Mouse (Mus musculus): ENCODE data around the gene Vmn2r91. TPM values are rescaled to one million over a fixed set of nuclear protein-coding genes. Genes with fewer than 3 reads are reported as not detected.
"Not testable (repeated sequence)": the region's sequence is repeated elsewhere in the genome, so short reads cannot be mapped to it uniquely, and the experiment has no call there.

Vmn2r91 gene
- not detected in 2 replicates for polyA plus RNA-seq (2015; fragmentation: Nextera tagmentation; extraction: Ambion mirVana)

DNA sequence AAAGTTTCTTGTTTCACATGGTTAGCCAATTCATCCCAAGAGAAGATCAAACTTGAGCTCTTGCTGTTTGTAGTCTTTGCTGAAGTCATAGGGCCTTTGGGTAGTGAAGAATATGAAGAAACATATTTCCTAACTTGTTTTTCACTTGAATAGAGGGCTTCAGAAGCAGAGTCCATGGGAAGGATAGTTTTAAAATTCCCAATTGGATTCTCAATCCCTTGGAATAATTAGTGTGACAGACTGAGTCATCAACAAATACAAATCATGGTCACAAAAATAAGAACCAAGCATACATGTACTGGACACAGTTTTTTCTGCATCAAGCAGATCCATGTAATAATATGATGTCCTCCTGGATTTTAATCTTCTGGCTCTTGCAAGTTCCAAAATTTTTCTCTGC is at the start of gene Vmn2r91:
Gene Vmn2r91, plus strand, starts transcription at position 301 of the 400 bp plus-strand sequence.
- not testable (repeated sequence) for H3K9me3 ChIP-seq; H3K27me3 ChIP-seq (replicated peaks); ATAC-seq (ENCODE audit: insufficient read depth, low FRiP score, low read depth); H3K4me2 ChIP-seq; H3K36me3 ChIP-seq; H3K4me3 ChIP-seq (replicated peaks); H3K9ac ChIP-seq; H3K4me1 ChIP-seq; H3K27ac ChIP-seq

DNA sequence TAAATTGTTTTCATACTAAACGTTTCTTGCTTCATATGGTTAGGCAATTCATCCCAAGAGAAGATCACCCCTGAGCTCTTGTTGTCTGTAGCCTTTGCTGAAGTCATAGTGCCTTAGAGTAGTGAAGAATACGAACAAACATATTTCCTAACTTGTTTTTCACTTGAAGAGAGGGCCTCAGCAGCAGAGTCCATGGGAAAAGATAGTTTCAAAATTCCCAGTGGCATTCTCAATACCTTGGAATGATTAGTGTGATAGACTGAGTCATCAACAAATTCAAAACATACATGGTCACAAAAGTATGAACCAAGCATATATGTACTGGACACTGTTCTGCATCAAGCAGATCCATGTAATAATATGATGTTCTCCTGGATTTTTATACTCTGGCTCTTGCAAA is 35.7 kb upstream of the Vmn2r91 start, which contains the start of gene Vmn2r124:
Gene Vmn2r124, plus strand, starts transcription at position 301 of the 400 bp plus-strand sequence.
- H3K27me3 ChIP-seq (replicated peaks): no peaks in the 10 kb centered on the region
- no peak within 1 kb of the TSS for H3K4me3 ChIP-seq (replicated peaks)
- H3K9me3 ChIP-seq: no peaks in the 10 kb centered on the region
- 48% methylated on average over 2 of the region's 2 CpGs for WGBS
- no peak within 1 kb of the TSS for H3K4me2 ChIP-seq
- no peak for ATAC-seq (ENCODE audit: insufficient read depth, low FRiP score, low read depth)
- no peaks in the 10 kb centered on the region for H3K36me3 ChIP-seq
- H3K4me1 ChIP-seq: no peaks in the 10 kb centered on the region
- no peak within 1 kb of the TSS for H3K27ac ChIP-seq
- no peak within 1 kb of the TSS for H3K9ac ChIP-seq

DNA sequence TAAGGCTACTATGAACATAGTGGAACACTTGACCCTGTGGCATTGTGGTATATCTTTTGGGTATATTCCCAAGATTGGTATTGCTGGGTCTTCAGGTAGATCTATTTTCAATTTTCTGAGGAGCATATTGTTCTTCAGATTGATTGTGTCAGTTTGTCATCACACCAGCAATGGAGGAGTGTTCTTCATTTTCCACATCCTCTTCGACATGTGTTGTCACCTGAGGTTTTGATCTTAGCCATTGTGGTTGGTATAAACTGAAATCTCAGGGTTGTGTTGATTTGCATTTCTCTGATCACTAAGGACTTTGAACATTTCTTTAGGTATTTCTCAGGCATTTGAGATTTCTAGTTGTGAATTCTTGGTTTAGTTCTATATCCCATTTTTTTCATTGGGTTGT is 10.8 kb downstream of the Vmn2r91 start:
- H3K36me3 ChIP-seq; H3K27ac ChIP-seq; H3K9me3 ChIP-seq; H3K4me3 ChIP-seq (replicated peaks); H3K4me2 ChIP-seq; H3K9ac ChIP-seq; ATAC-seq (ENCODE audit: insufficient read depth, low FRiP score, low read depth); H3K4me1 ChIP-seq; H3K27me3 ChIP-seq (replicated peaks): not testable (repeated sequence)
- 57% methylated on average over 1 of the region's 1 CpGs for WGBS

DNA sequence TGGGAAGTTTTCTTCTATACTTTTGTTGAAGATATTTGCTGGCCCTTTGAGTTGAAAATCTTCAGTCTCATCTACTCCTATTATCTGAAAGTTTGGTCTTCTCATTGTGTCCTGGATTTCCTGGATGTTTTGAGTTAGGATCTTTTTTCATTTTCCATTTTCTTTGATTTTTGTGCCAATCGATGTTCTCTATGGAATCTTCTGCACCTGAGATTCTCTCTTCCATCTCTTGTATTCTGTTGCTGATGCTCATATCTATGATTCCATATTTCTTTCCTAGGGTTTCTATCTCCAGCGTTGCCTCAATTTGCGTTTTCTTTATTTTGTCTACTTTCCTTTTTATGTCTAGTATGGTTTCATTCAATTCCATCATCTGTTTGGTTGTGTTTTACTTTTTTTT is 17.4 kb downstream of the Vmn2r91 start:
- H3K9me3 ChIP-seq; ATAC-seq (ENCODE audit: insufficient read depth, low FRiP score, low read depth); H3K36me3 ChIP-seq; H3K4me2 ChIP-seq; H3K27me3 ChIP-seq (replicated peaks); H3K4me1 ChIP-seq; H3K27ac ChIP-seq; H3K4me3 ChIP-seq (replicated peaks); H3K9ac ChIP-seq: not testable (repeated sequence)
- 82% methylated on average over 3 of the region's 3 CpGs for WGBS

DNA sequence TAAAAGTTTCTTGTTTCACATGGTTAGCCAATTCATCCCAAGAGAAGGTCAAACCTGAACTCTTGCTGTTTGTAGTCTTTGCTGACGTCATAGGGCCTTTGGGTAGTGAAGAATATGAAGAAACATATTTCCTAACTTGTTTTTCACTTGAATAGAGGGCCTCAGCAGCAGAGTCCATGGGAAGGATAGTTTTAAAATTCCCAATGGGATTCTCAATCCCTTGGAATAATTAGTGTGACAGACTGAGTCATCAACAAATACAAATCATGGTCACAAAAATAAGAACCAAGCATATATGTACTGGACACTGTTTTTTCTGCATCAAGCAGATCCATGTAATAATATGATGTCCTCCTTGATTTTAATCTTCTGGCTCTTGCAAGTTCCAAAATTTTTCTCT is 66.8 kb downstream of the Vmn2r91 start, which contains the start of gene Vmn2r92:
Gene Vmn2r92, plus strand, starts transcription at position 301 of the 400 bp plus-strand sequence.
- not testable (repeated sequence) for H3K9ac ChIP-seq; H3K36me3 ChIP-seq; H3K27me3 ChIP-seq (replicated peaks); H3K4me1 ChIP-seq; H3K9me3 ChIP-seq; H3K4me3 ChIP-seq (replicated peaks); H3K27ac ChIP-seq; H3K4me2 ChIP-seq; ATAC-seq (ENCODE audit: insufficient read depth, low FRiP score, low read depth)
- 51% methylated on average over 1 of the region's 1 CpGs for WGBS

DNA sequence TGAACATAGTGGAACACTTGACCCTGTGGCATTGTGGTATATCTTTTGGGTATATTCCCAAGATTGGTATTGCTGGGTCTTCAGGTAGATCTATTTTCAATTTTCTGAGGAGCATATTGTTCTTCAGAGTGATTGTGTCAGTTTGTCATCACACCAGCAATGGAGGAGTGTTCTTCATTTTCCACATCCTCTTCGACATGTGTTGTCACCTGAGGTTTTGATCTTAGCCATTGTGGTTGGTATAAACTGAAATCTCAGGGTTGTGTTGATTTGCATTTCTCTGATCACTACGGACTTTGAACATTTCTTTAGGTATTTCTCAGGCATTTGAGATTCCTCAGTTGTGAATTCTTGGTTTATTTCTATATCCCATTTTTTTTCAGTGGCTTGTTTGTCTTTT is 76.4 kb downstream of the Vmn2r91 start:
- not testable (repeated sequence) for H3K27me3 ChIP-seq (replicated peaks); H3K36me3 ChIP-seq; H3K27ac ChIP-seq; H3K4me1 ChIP-seq; H3K4me3 ChIP-seq (replicated peaks); H3K4me2 ChIP-seq; H3K9ac ChIP-seq; H3K9me3 ChIP-seq; ATAC-seq (ENCODE audit: insufficient read depth, low FRiP score, low read depth)
- WGBS: 63% methylated on average over 2 of the region's 2 CpGs

Other genes with a start within 250 kb of the Vmn2r91 start
- gene Has1, start 229.8 kb upstream of the Vmn2r91 start, polyA plus RNA-seq (2015; fragmentation: Nextera tagmentation; extraction: Ambion mirVana): 1.1 and 1.2 TPM in 2 replicates
- gene Fpr1, start 201.1 kb upstream of the Vmn2r91 start, polyA plus RNA-seq (2015; fragmentation: Nextera tagmentation; extraction: Ambion mirVana): 2.0 and 2.1 TPM in 2 replicates
- gene Fpr2, start 197.2 kb upstream of the Vmn2r91 start, polyA plus RNA-seq (2015; fragmentation: Nextera tagmentation; extraction: Ambion mirVana): 2.0 and 2.5 TPM in 2 replicates
- not detected in 2 replicates for gene Fpr3, start 197.2 kb upstream of the Vmn2r91 start, polyA plus RNA-seq (2015; fragmentation: Nextera tagmentation; extraction: Ambion mirVana)
- gene Fpr-rs4, start 63.3 kb upstream of the Vmn2r91 start, polyA plus RNA-seq (2015; fragmentation: Nextera tagmentation; extraction: Ambion mirVana): not detected in 2 replicates
- not detected in 2 replicates for gene Vmn2r124, start 35.6 kb upstream of the Vmn2r91 start, polyA plus RNA-seq (2015; fragmentation: Nextera tagmentation; extraction: Ambion mirVana)
- gene Vmn2r92, start 66.9 kb downstream of the Vmn2r91 start, polyA plus RNA-seq (2015; fragmentation: Nextera tagmentation; extraction: Ambion mirVana): not detected in 2 replicates
- not detected in 2 replicates for gene Vmn2r94, start 192.7 kb downstream of the Vmn2r91 start, polyA plus RNA-seq (2015; fragmentation: Nextera tagmentation; extraction: Ambion mirVana)
- gene Vmn2r93, start 213.1 kb downstream of the Vmn2r91 start, polyA plus RNA-seq (2015; fragmentation: Nextera tagmentation; extraction: Ambion mirVana): not detected in 2 replicates

Data from stomach, embryonic 15.5 days (tissue).